Mouse (Mus musculus) hindbrain, embryonic 11.5 days (tissue): ENCODE data around the gene Papln. TPM values are rescaled to one million over a fixed set of nuclear protein-coding genes. Genes with fewer than 3 reads are reported as not detected.

Experiments
- ATAC-seq: fragments of 200-750 bp; cut with Nextera tagmentation; 2 replicates; pipeline ENCODE4 v1.8.0; 2017; ENCODE audit warnings: mild to moderate bottlenecking, moderate TSS enrichment, moderate library complexity; ENCODE audit not compliant: low FRiP score
- DNase-seq: peaks from one replicate; pipeline ENCODE4 v3.0.0-alpha.2; 2015; ENCODE audit warnings: low spot score
- H3K27ac ChIP-seq: fragments of 300-500 bp; sonication (generic); 2 replicates; pipeline ENCODE4 v1.5.1; 2014; ENCODE audit warnings: mild to moderate bottlenecking, low read depth, low read length
- H3K27me3 ChIP-seq: fragments of 300-500 bp; sonication (generic); 2 replicates; pipeline ENCODE4 v1.6.1; 2014; ENCODE audit warnings: mild to moderate bottlenecking, low read length, moderate library complexity, mixed read lengths; ENCODE audit not compliant: control insufficient read depth, insufficient read depth
- H3K36me3 ChIP-seq: fragments of 300-500 bp; sonication (generic); 2 replicates; pipeline ENCODE4 v1.6.1; 2014; ENCODE audit warnings: mild to moderate bottlenecking, low read length, moderate library complexity, mixed read lengths; ENCODE audit not compliant: control insufficient read depth, insufficient read depth
- H3K4me1 ChIP-seq: fragments of 300-500 bp; sonication (generic); replicated peaks from 2 replicates; pipeline ENCODE4 v1.6.1; 2014; ENCODE audit warnings: low read length, mixed read lengths; ENCODE audit not compliant: control insufficient read depth, insufficient read depth
- H3K4me2 ChIP-seq: fragments of 300-500 bp; sonication (generic); replicated peaks from 2 replicates; pipeline ENCODE4 v1.6.1; 2014; ENCODE audit warnings: mild to moderate bottlenecking, low read depth, low read length
- H3K4me3 ChIP-seq: fragments of 300-500 bp; sonication (generic); 2 replicates; pipeline ENCODE4 v1.5.1; 2014; ENCODE audit warnings: low read depth, low read length
- H3K9ac ChIP-seq: fragments of 300-500 bp; sonication (generic); 2 replicates; pipeline ENCODE4 v1.6.1; 2014; ENCODE audit warnings: low read depth, low read length
- H3K9me3 ChIP-seq: fragments of 300-500 bp; sonication (generic); 2 replicates; pipeline ENCODE4 v1.6.1; 2016; ENCODE audit warnings: low read length; ENCODE audit not compliant: control insufficient read depth
- WGBS: fragments of 180-500 bp; shearing (Covaris S2); extraction: QIAGEN DNeasy Blood & Tissue Kit; methylation state at CpG from one replicate; pipeline ENCODE4 v1.1.7; 2014; 5-methylcytosine and 5-hydroxymethylcytosine counted together
- polyA plus RNA-seq: library from polyadenylated mRNA; unstranded; fragments of >200 nt; fragmentation: Nextera tagmentation; extraction: Ambion mirVana; gene quantifications from 2 replicates; pipeline ENCODE4 v1.2.1, GENCODE M21; 2014

Gene Papln
- polyA plus RNA-seq, 1 experiment from 2014 or later, result 0.11 TPM

GRCm38 (mm10) chr12:83816616-83817015 lies 53.2 kb downstream of the Papln start:
- H3K9me3 ChIP-seq, result no peaks in the 10 kb centered on the region
- DNase-seq (no peak), ATAC-seq (no peak)
- no peak overlapping the region for H3K4me2 ChIP-seq
- H3K4me3 ChIP-seq, result no peak overlapping the region
- H3K27me3 ChIP-seq, result no peaks in the 10 kb centered on the region
- no peaks in the 10 kb centered on the region for H3K4me1 ChIP-seq
- H3K36me3 ChIP-seq, result no peaks in the 10 kb centered on the region
- H3K9ac ChIP-seq, result no peak overlapping the region
- H3K27ac ChIP-seq, result no peak overlapping the region
- 82% methylated on average over 1 of the region's 1 CpGs for WGBS

GRCm38 (mm10) chr12:83830424-83830823 lies 67.0 kb downstream of the Papln start:
- Histone ChIP-seq H3K27me3 (no peaks in the 10 kb centered on the region), H3K9ac (no peak overlapping the region), H3K27ac (no peak overlapping the region), H3K4me3 (no peak overlapping the region), H3K4me2 (no peak overlapping the region), H3K9me3 (no peaks in the 10 kb centered on the region), H3K4me1 (no peaks in the 10 kb centered on the region), H3K36me3 (no peaks in the 10 kb centered on the region)
- WGBS, result 87% methylated on average over 3 of the region's 3 CpGs
- DNase-seq (no peak), ATAC-seq (no peak)

- Histone ChIP-seq H3K27me3 (no peaks in the 10 kb centered on the region), H3K4me2 (no peak overlapping the region), H3K9me3 (no peaks in the 10 kb centered on the region), H3K36me3 (no peaks in the 10 kb centered on the region), H3K4me3 (no peak overlapping the region), H3K27ac (no peak overlapping the region), H3K4me1 (no peaks in the 10 kb centered on the region), H3K9ac (no peak overlapping the region)
- DNase-seq (no peak), ATAC-seq (no peak)
- 97% methylated on average over 3 of the region's 3 CpGs for WGBS
These were observed 70.5 kb downstream of the Papln start for GRCm38 (mm10) chr12:83833979-83834378.

GRCm38 (mm10) chr12:83841409-83842190 lies 78.2 kb downstream of the Papln start:
- H3K36me3 ChIP-seq, result no peaks in the 10 kb centered on the region
- WGBS, result 90% methylated on average over 10 of the region's 10 CpGs
- no peak for ATAC-seq

More at GRCm38 (mm10) chr12:83841409-83842190, 78.2 kb downstream of the Papln start:
- no peak overlapping the region for H3K27ac ChIP-seq
- no peaks in the 10 kb centered on the region for H3K9me3 ChIP-seq
- H3K27me3 ChIP-seq, result no peaks in the 10 kb centered on the region
- H3K4me1 ChIP-seq, result no peaks in the 10 kb centered on the region
- DNase-seq, result no peak
- H3K9ac ChIP-seq, result no peak overlapping the region
- H3K4me2 ChIP-seq, result no peak overlapping the region
- H3K4me3 ChIP-seq, result no peak overlapping the region

Other genes with a start within 250 kb of the Papln start
- 25.0 and 26.5 TPM in 2 replicates for gene Dcaf4, start 243.2 kb upstream of the Papln start, polyA plus RNA-seq
- 20.3 and 23.1 TPM in 2 replicates for gene Zfyve1, start 166.4 kb upstream of the Papln start, polyA plus RNA-seq
- 259 and 316 TPM in 2 replicates for gene Rbm25, start 132.4 kb upstream of the Papln start, polyA plus RNA-seq
- 76.3 and 76.6 TPM in 2 replicates for gene Psen1, start 75.5 kb upstream of the Papln start, polyA plus RNA-seq
- 27.5 and 31.0 TPM in 2 replicates for gene Numb, start 158.3 kb downstream of the Papln start, polyA plus RNA-seq
- 14.9 and 15.0 TPM in 2 replicates for gene Riox1, start 187.0 kb downstream of the Papln start, polyA plus RNA-seq
- 0.08 TPM in 1 of 2 replicates, not detected in the other for gene Heatr4, start 221.2 kb downstream of the Papln start, polyA plus RNA-seq
- gene Acot2, start 224.2 kb downstream of the Papln start, polyA plus RNA-seq, result 14.0 and 15.7 TPM in 2 replicates
- 45.5 and 49.5 TPM in 2 replicates for gene Acot1, start 245.9 kb downstream of the Papln start, polyA plus RNA-seq